Mouse (Mus musculus) right cerebral cortex, postnatal 10 days (tissue): Measurements from ENCODE around the gene Vwc2l.

Source experiments
- DNase-seq, 2 experiments: peaks; one replicate each; pipeline ENCODE4 v3.0.0; 2021; ENCODE audit warnings: low spot score in 2 of 2

Gene Vwc2l

GRCm38 (mm10) chr1:70911235-70911634, 185.7 kb downstream of the Vwc2l start:
- DNase-seq: no peak

- DNase-seq: no peak
These were observed 187.6 kb downstream of the Vwc2l start for GRCm38 (mm10) chr1:70913071-70913470.

GRCm38 (mm10) chr1:70918173-70919036, 192.9 kb downstream of the Vwc2l start:
- DNase-seq: no peak

GRCm38 (mm10) chr1:70933016-70933415, 207.5 kb downstream of the Vwc2l start:
- no peak for DNase-seq
